Mouse (Mus musculus): ENCODE data around the gene Fam98a.

The Fam98a gene

GRCm38 (mm10) chr17:75522347-75523065, 29.2 kb downstream of the Fam98a start:
- DNase-seq (ENCODE audit: low spot score): no peak

GRCm38 (mm10) chr17:75521236-75521842, 30.4 kb downstream of the Fam98a start:
- DNase-seq (ENCODE audit: low spot score): no peak

- no peak for DNase-seq (ENCODE audit: low spot score)
Observed at GRCm38 (mm10) chr17:75519239-75519900, 32.4 kb downstream of the Fam98a start.

GRCm38 (mm10) chr17:75518181-75518901, 33.4 kb downstream of the Fam98a start:
- DNase-seq (ENCODE audit: low spot score): no peak

GRCm38 (mm10) chr17:75516591-75516990, 35.2 kb downstream of the Fam98a start:
- DNase-seq (ENCODE audit: low spot score): no peak

- DNase-seq (ENCODE audit: low spot score): no peak
Observed at GRCm38 (mm10) chr17:75509257-75509656, 42.5 kb downstream of the Fam98a start.

GRCm38 (mm10) chr17:75506708-75507641, 44.8 kb downstream of the Fam98a start:
- no peak for DNase-seq (ENCODE audit: low spot score)

GRCm38 (mm10) chr17:75506097-75506675, 45.6 kb downstream of the Fam98a start:
- no peak for DNase-seq (ENCODE audit: low spot score)

GRCm38 (mm10) chr17:75505053-75505452, 46.7 kb downstream of the Fam98a start:
- no peak for DNase-seq (ENCODE audit: low spot score)

- DNase-seq (ENCODE audit: low spot score): no peak
Observed at GRCm38 (mm10) chr17:75503031-75503430, 48.7 kb downstream of the Fam98a start.

- no peak for DNase-seq (ENCODE audit: low spot score)
Observed at GRCm38 (mm10) chr17:75498241-75498651, 53.5 kb downstream of the Fam98a start.

- no peak for DNase-seq (ENCODE audit: low spot score)
Observed at GRCm38 (mm10) chr17:75495213-75495612, 56.5 kb downstream of the Fam98a start.
